Mouse (Mus musculus) forelimb bud, embryonic 11.5 days (tissue): ENCODE results near the gene Crybb3.
A peak's percentile ranks its signal among the peaks of the same experiment; 100 is the strongest.
"Not testable (repeated sequence)": the region's sequence is repeated elsewhere in the genome, so short reads cannot be mapped to it uniquely, and the experiment has no call there.

Experiments
- DNase-seq: peaks from one replicate; pipeline ENCODE4 v3.0.0-alpha.2; 2012; ENCODE audit warnings: low read depth, low spot score

Crybb3 gene

GRCm38 (mm10) chr5:113081439-113081838 lies at the start of gene Crybb3:
Gene Crybb3, minus strand, starts transcription at chr5:113081584.
- DNase-seq, result no peak

GRCm38 (mm10) chr5:113128426-113128825 lies 47.0 kb upstream of the Crybb3 start:
- DNase-seq, result no peak

- no peak for DNase-seq
Measured at GRCm38 (mm10) chr5:113126476-113126875, 45.1 kb upstream of the Crybb3 start.

- DNase-seq, result no peak
Measured at GRCm38 (mm10) chr5:113123693-113124092, 42.3 kb upstream of the Crybb3 start.

GRCm38 (mm10) chr5:113122326-113123054 lies 41.1 kb upstream of the Crybb3 start:
- DNase-seq, result no peak

GRCm38 (mm10) chr5:113121591-113121875 lies 40.1 kb upstream of the Crybb3 start:
- peak; percentile 46 for DNase-seq

- peak; percentile 82 for DNase-seq
Measured at GRCm38 (mm10) chr5:113120741-113121590, 39.6 kb upstream of the Crybb3 start.

GRCm38 (mm10) chr5:113119861-113120465 lies 38.6 kb upstream of the Crybb3 start:
- DNase-seq, result no peak

- no peak for DNase-seq
Measured at GRCm38 (mm10) chr5:113119291-113119690, 37.9 kb upstream of the Crybb3 start.

GRCm38 (mm10) chr5:113118695-113119094 lies 37.3 kb upstream of the Crybb3 start:
- no peak for DNase-seq

- no peak for DNase-seq
Measured at GRCm38 (mm10) chr5:113117361-113117760, 36.0 kb upstream of the Crybb3 start.

GRCm38 (mm10) chr5:113115896-113116295 lies 34.5 kb upstream of the Crybb3 start:
- DNase-seq, result no peak

- no peak for DNase-seq
Measured at GRCm38 (mm10) chr5:113114264-113115225, 33.2 kb upstream of the Crybb3 start.

GRCm38 (mm10) chr5:113113120-113113519 lies 31.7 kb upstream of the Crybb3 start:
- no peak for DNase-seq

- no peak for DNase-seq
Measured at GRCm38 (mm10) chr5:113111336-113111735, 30.0 kb upstream of the Crybb3 start.

GRCm38 (mm10) chr5:113110929-113111328 lies 29.5 kb upstream of the Crybb3 start:
- DNase-seq, result no peak

- DNase-seq, result not testable (repeated sequence)
Measured at GRCm38 (mm10) chr5:113109651-113110050, 28.3 kb upstream of the Crybb3 start.

GRCm38 (mm10) chr5:113108165-113108764 lies 26.9 kb upstream of the Crybb3 start:
- DNase-seq, result no peak

- DNase-seq, result no peak
Measured at GRCm38 (mm10) chr5:113107709-113108108, 26.3 kb upstream of the Crybb3 start.

- no peak for DNase-seq
Measured at GRCm38 (mm10) chr5:113106594-113106993, 25.2 kb upstream of the Crybb3 start.

- no peak for DNase-seq
Measured at GRCm38 (mm10) chr5:113105481-113105880, 24.1 kb upstream of the Crybb3 start.
